Mouse (Mus musculus): Measurements from ENCODE around the gene Grk6.

The Grk6 gene

GRCm38 (mm10) chr13:55464027-55464884, 19.4 kb downstream of the Grk6 start, which contains the start of gene Prr7:
Gene Prr7, plus strand, starts transcription at chr13:55464267.
- DNase-seq (ENCODE audit: low spot score), result no peak

- DNase-seq (ENCODE audit: low spot score), result no peak
Observed at GRCm38 (mm10) chr13:55465184-55465583, 20.3 kb downstream of the Grk6 start.

DNA sequence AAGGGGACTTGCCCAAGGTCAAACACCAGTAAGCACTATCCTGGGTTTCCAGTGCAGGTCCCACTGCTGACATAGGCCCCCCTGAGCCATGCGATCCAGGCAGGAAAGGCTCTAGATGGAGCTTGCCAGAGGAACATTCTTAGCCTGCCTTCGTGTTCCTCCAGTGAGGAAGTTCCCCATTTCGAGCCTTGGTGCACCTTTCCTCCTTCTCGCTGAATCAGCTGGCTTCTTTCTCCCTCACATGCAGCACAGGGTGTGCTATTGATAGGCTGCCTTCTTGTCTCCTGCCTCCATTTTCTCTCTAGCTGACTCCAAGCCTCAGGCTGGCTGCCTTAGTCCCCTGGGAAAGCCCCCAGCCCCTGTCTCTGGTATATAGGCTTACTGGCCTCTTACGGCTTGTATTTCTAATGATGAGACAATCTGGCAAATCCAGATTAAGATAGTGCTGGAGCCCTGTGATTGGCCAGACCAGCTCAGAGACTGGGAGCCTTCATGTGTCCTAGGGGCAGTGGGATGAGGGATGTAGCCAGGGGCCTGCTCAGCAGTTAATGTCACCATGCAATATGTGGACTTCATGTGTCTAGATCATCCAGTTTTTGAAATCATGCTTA, 21.1 kb downstream of the Grk6 start:
- no peak for DNase-seq (ENCODE audit: low spot score)

DNA sequence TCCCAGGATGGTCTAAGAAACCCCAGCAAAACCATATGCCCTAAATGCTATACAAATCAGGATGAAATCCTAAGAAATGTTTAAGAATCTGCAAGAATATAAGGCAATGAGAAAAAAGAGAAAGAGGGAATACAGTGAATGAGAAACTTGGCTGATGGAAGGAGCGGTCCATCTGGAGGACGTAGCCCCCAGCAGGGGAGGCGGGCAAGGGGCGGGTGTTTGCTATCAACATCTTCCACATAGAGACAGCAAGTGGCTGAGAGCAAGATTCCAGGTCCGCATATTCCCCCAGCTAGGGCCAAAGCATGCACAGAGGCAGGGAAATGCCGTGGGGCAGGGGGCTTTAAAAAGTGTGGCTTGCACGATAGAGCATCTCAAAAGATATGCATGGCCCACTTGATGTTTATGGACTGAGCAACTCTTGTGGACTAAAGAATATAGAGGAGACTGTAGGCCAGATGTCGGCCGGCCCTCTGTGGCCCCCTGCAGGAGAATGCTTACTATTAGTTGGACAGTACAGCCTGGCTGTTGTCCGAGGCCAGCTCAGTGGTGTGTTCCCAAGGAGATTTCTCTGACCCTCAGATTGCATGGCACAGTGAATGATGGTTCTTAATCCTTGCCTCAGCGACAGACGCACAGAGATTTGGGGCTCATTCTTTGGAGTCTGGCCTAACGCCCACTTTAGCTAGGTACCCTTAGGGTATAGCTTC, 24.1 kb downstream of the Grk6 start:
- DNase-seq (ENCODE audit: low spot score), result no peak

- DNase-seq (ENCODE audit: low spot score), result no peak
Observed at GRCm38 (mm10) chr13:55470372-55470771, 25.5 kb downstream of the Grk6 start.

DNA sequence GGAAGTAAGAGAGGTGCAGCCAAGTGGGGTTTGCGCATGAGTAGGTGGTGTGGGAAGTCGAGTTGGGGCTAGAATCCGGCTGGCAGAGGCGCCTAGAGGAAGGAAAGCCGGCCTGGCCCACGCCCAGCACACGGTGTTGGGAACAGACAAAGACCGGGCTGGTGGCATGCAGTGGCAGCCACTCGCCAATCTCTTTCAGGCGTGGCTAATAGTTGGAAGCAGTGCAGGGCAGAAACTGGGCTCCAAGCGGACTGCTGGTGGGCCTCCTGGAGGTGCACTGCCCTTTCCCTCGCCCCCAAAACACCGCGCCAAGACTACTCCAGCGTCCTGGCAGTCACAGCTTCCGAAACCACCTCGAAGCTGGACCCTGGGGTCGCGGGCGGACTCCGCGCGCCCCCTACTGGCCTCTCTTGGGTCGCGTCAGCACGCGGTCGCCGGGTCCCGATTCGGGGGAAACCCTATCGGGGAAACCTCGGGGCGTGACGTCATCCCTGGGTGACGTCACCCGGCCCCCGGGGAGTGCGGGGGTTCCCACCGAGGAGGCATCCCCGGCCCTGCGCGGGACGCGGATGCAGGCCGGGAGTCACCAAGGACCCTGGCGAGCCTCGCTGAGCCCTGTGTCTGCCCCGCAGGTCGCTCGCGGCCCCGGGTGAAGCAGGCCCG, 26.4 kb downstream of the Grk6 start:
- DNase-seq (ENCODE audit: low spot score), result no peak

DNA sequence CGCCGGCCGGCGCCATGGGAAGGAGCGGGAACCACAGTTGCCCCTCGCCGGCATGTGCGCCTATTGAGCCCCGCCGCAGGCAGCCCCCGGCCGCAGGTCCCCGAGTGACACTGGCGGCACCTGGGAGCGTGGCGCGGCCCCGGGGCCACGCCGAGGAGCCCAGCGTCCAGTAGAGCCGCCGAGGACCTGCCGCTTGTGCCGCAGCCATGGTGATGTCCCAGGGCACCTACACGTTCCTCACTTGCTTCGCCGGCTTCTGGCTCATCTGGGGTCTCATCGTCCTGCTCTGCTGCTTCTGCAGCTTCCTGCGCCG, 26.9 kb downstream of the Grk6 start:
- no peak for DNase-seq (ENCODE audit: low spot score)

- no peak for DNase-seq (ENCODE audit: low spot score)
Observed at GRCm38 (mm10) chr13:55472132-55473022, 27.5 kb downstream of the Grk6 start.

- DNase-seq (ENCODE audit: low spot score), result no peak
Observed at GRCm38 (mm10) chr13:55473076-55473831, 28.4 kb downstream of the Grk6 start.

DNA sequence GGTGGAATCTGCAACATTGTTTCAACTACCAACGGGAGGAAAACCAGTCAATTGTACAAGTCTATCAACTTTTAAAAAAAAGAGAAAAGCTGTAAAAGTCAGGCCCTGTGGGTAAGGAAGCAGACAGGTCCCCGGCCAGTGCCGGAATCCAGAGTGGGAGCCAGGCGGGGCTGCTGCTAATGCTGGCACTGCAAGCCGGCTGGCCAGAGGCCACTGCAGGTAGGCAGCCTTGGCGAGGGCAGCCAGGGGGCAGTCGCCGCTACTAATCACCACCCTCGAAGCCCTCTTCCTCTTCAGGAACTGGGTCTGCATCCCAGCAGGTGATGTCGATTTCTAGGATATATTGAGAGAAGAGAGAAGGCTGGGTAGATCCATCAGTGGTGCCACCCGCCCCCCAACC, 29.1 kb downstream of the Grk6 start:
- DNase-seq (ENCODE audit: low spot score), result no peak

DNA sequence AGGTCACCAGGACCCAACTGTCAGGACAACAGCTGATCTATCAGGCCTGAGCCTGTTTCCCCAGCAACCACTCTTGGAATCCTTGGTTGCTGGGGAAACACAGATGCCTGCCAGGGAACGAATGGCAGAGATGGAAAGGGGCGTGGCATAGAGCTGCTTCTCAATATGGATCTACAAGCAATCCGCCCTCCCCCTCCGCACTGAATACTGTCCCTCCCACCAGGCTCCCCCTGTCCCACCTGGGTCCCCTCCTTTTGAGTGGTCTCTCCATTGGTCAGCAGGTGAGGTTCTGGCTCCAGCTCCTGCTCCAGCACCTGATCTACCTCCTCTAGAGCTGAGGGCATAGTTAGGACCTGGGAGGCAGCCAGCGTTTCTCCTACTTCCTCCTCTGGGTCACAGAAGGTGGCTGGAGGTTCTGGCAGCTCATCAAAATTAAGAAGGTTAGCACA, 29.8 kb downstream of the Grk6 start:
- no peak for DNase-seq (ENCODE audit: low spot score)

GRCm38 (mm10) chr13:55475750-55476149, 30.9 kb downstream of the Grk6 start:
- DNase-seq (ENCODE audit: low spot score), result no peak

GRCm38 (mm10) chr13:55476256-55476655, 31.4 kb downstream of the Grk6 start:
- no peak for DNase-seq (ENCODE audit: low spot score)

DNA sequence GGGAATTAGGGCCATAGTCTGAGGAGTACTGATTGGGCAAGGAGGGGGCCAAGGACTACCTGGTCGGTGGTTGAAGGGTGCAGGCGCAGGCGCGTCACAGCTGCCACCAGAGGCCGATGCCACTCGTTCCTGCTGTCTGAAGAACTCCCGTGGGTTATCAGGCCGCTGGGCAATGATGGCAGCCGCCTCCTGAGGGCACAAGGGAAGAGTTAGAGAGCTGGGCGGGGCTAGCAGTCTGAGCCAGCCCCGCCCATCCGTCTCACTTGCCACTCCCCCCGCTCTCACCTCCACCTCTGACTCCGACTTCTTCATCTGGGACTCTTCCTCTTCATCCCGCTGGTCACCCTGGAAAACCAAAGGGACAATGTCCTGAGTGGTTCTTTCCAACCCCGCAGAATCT, 32.6 kb downstream of the Grk6 start:
- DNase-seq (ENCODE audit: low spot score), result no peak

DNA sequence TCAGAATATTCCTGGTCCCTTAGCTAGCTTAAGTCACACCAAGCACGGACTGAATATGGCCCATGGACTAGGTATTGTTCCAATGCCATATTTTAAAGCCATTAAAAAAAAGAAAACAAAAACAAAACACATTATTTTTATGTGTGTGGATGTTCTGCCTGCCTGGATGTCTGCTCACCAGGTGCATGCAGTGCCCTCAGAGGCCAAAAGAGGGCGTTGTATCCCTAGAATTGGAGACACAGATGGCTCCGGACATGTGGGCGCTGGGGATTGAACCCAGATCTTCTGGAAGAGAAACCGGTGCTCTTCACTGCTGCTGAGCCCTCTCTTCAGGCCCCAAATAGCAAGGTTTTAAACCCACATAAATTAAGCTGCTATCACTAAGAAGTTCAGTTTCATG, 33.2 kb downstream of the Grk6 start:
- DNase-seq (ENCODE audit: low spot score), result no peak

DNA sequence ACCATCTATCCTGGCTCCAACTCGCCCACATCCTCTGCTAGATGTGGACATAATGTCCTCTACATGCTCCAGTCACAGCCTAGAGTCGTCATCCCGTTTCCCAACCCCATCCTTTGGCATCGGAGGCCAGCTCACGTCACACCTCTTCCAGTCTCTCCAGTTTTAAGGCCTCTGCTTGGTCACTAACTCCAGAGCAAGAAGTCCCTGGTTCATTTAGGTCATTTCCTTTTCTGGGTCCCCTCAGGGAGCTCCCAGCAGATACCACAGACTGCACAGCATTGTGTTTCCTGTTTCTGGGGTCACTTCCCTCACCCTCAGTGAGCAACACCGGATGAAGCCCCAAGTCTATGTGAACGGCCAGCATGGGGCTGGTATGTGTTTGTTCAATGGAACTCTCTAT, 34.1 kb downstream of the Grk6 start:
- DNase-seq (ENCODE audit: low spot score), result no peak

DNA sequence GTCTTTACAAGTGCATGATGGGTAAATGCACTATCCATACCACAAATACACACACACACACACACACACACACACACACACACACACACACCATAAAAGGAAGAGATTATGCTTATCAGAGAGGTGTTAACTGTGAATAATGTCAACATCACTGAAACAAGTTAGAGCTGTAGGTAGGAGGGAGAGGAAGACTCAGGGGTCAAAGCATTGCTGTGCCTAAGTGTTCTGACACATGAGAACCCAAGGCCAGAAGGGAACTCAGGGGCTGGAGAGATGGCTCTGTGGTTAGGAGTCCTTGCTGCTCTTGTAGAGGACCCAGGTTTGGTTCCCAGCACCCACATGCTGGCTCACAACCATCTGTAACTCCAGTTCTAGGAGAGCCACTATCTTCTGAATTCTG, 35.1 kb downstream of the Grk6 start:
- DNase-seq (ENCODE audit: low spot score), result no peak

DNA sequence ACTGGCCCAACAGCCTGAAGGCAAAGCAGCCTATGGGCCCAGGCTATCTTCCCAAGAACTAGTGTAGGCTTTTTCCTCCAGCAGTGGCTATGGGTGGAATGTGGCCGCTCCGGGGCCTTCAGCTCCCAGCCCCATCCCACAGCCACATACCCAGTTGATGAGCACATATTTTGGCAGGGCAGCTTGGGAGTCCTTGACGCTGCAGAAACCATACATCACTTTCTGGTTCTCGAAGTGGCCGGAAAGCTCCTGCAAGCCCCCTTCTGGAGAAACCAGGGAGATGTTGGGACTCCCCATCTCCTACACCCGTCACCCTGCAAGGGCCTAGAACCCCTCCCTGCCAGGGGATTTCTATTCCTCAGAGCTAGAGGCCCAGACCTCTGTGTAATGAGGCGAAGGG, 37.7 kb downstream of the Grk6 start:
- DNase-seq (ENCODE audit: low spot score), result no peak

- DNase-seq (ENCODE audit: low spot score), result no peak
Observed at GRCm38 (mm10) chr13:55483071-55483470, 38.2 kb downstream of the Grk6 start.

GRCm38 (mm10) chr13:55483593-55483992, 38.7 kb downstream of the Grk6 start:
- DNase-seq (ENCODE audit: low spot score), result peak; percentile 92
